Mouse (Mus musculus) ES-Bruce4 (cell line): ENCODE data around the gene Letm1. TPM values are rescaled to one million over a fixed set of nuclear protein-coding genes. Genes with fewer than 3 reads are reported as not detected.

Experiments used
- H3K27ac ChIP-seq: 2 replicates; pipeline ENCODE4 v1.5.1; 2012; ENCODE audit warnings: low read length, inconsistent platforms; ENCODE audit not compliant: insufficient read depth
- H3K27me3 ChIP-seq: 2 replicates; pipeline ENCODE4 v1.6.1; 2012; ENCODE audit warnings: mild to moderate bottlenecking, low read length, inconsistent platforms; ENCODE audit not compliant: control insufficient read depth, poor library complexity, insufficient read depth, severe bottlenecking
- H3K36me3 ChIP-seq: 2 replicates; pipeline ENCODE4 v1.6.1; 2012; ENCODE audit warnings: inconsistent platforms, mild to moderate bottlenecking, low read length, moderate library complexity; ENCODE audit not compliant: control insufficient read depth, poor library complexity, insufficient read depth, severe bottlenecking
- H3K4me1 ChIP-seq: one replicate; pipeline ENCODE4 v1.8.1; 2011; ENCODE audit warnings: low read length; ENCODE audit not compliant: control insufficient read depth, insufficient read depth
- H3K4me3 ChIP-seq: 2 replicates; pipeline ENCODE4 v1.5.1; 2011; ENCODE audit warnings: low read depth, mild to moderate bottlenecking, low read length
- H3K9ac ChIP-seq: 2 replicates; pipeline ENCODE4 v1.6.1; 2012; ENCODE audit warnings: low read depth, mild to moderate bottlenecking, inconsistent platforms; ENCODE audit not compliant: poor library complexity, severe bottlenecking
- H3K9me3 ChIP-seq: replicated peaks from 2 replicates; pipeline ENCODE4 v1.6.1; 2012; ENCODE audit warnings: mild to moderate bottlenecking, low read length, inconsistent platforms; ENCODE audit not compliant: control insufficient read depth, poor library complexity, insufficient read depth, severe bottlenecking
- CTCF ChIP-seq: IDR thresholded peaks from one replicate; pipeline ENCODE4 v1.8.1; 2011; ENCODE audit warnings: low read depth, low read length
- EP300 ChIP-seq: IDR thresholded peaks from 2 replicates; pipeline ENCODE4 v1.6.1; 2011; ENCODE audit warnings: low read depth, low read length; ENCODE audit not compliant: insufficient read depth
- POLR2A ChIP-seq: IDR thresholded peaks from one replicate; pipeline ENCODE4 v1.8.1; 2011; ENCODE audit warnings: low read length; ENCODE audit not compliant: insufficient read depth
- polyA plus RNA-seq: library from polyadenylated mRNA; stranded (reverse); fragments of >200 nt; gene quantifications from 2 replicates; pipeline ENCODE4 v1.2.4, GENCODE M21; 2011; ENCODE audit warnings: low read depth; ENCODE audit not compliant: missing spikeins, insufficient read depth, insufficient read length

Letm1 gene
- polyA plus RNA-seq = 34.2 and 36.7 TPM in 2 replicates

GRCm38 (mm10) chr5:33782345-33782998 lies at the start of gene Letm1:
TSS of gene Letm1 (minus strand) at chr5:33782817.
- H3K9ac ChIP-seq = peak within 1 kb of the TSS; percentile 76
- H3K4me1 ChIP-seq = no peaks in the 10 kb centered on the region
- TF ChIP-seq CTCF (no peak), EP300 (no peak), POLR2A (no peak)
- H3K4me3 ChIP-seq = peak within 1 kb of the TSS; percentile 85
- no peaks in the 10 kb centered on the region for H3K36me3 ChIP-seq
- H3K27ac ChIP-seq = no peak within 1 kb of the TSS
- no peaks in the 10 kb centered on the region for H3K27me3 ChIP-seq
- H3K9me3 ChIP-seq = no peaks in the 10 kb centered on the region

GRCm38 (mm10) chr5:33830832-33831231 lies 48.2 kb upstream of the Letm1 start:
- Histone ChIP-seq H3K27ac (no peak overlapping the region), H3K36me3 (no peaks in the 10 kb centered on the region)

GRCm38 (mm10) chr5:33829958-33830357 lies 47.3 kb upstream of the Letm1 start:
- H3K27ac ChIP-seq = no peak overlapping the region
- no peak overlapping the region for H3K4me3 ChIP-seq
- no peaks in the 10 kb centered on the region for H3K4me1 ChIP-seq
- TF ChIP-seq POLR2A = no peak
- no peak for TF ChIP-seq EP300
- TF ChIP-seq CTCF = no peak
- no peaks in the 10 kb centered on the region for H3K9me3 ChIP-seq
- no peaks in the 10 kb centered on the region; the same call in 1 of the 2 replicates for H3K27me3 ChIP-seq
- H3K36me3 ChIP-seq = no peaks in the 10 kb centered on the region
- H3K9ac ChIP-seq = no peak overlapping the region

More at GRCm38 (mm10) chr5:33830832-33831231, 48.2 kb upstream of the Letm1 start:
- TF ChIP-seq CTCF = no peak
- TF ChIP-seq POLR2A = no peak
- no peak for TF ChIP-seq EP300
- H3K4me1 ChIP-seq = no peaks in the 10 kb centered on the region
- H3K9me3 ChIP-seq = no peaks in the 10 kb centered on the region
- no peak overlapping the region for H3K4me3 ChIP-seq
- H3K9ac ChIP-seq = no peak overlapping the region
- no peaks in the 10 kb centered on the region; the same call in 1 of the 2 replicates for H3K27me3 ChIP-seq

GRCm38 (mm10) chr5:33828107-33828506 lies 45.5 kb upstream of the Letm1 start:
- Histone ChIP-seq H3K27me3 (no peaks in the 10 kb centered on the region; the same call in 1 of the 2 replicates), H3K27ac (no peak overlapping the region), H3K9ac (no peak overlapping the region), H3K36me3 (no peaks in the 10 kb centered on the region), H3K4me1 (no peaks in the 10 kb centered on the region), H3K4me3 (no peak overlapping the region), H3K9me3 (no peaks in the 10 kb centered on the region)
- TF ChIP-seq EP300 (no peak), POLR2A (no peak), CTCF (no peak)

GRCm38 (mm10) chr5:33826001-33826400 lies 43.4 kb upstream of the Letm1 start:
- Histone ChIP-seq H3K36me3 (no peaks in the 10 kb centered on the region), H3K4me3 (no peak overlapping the region), H3K9me3 (no peaks in the 10 kb centered on the region), H3K27me3 (peaks cover 7% of the 10 kb centered on the region), H3K9ac (no peak overlapping the region), H3K27ac (no peak overlapping the region), H3K4me1 (no peaks in the 10 kb centered on the region)
- TF ChIP-seq EP300 = no peak
- TF ChIP-seq CTCF = no peak
- no peak for TF ChIP-seq POLR2A

- H3K9me3 ChIP-seq = no peaks in the 10 kb centered on the region
- no peak overlapping the region for H3K27ac ChIP-seq
- no peaks in the 10 kb centered on the region for H3K36me3 ChIP-seq
- H3K27me3 ChIP-seq = peaks cover 9% of the 10 kb centered on the region
- H3K9ac ChIP-seq = no peak overlapping the region
- H3K4me3 ChIP-seq = no peak overlapping the region
- H3K4me1 ChIP-seq = peaks cover 2% of the 10 kb centered on the region
- TF ChIP-seq POLR2A (no peak), CTCF (no peak), EP300 (no peak)
These were observed 39.8 kb upstream of the Letm1 start for GRCm38 (mm10) chr5:33822456-33822855.
